Mouse (Mus musculus): Measurements from ENCODE around the gene Tiparp. TPM values are rescaled to one million over a fixed set of nuclear protein-coding genes. Genes with fewer than 3 reads are reported as not detected.

Tiparp gene
- polyA plus RNA-seq, 1 experiment from 2014 or later, result 45.6 TPM

GRCm38 (mm10) chr3:65592850-65593249 is 64.6 kb downstream of the Tiparp start:
- no peak for ATAC-seq
- Histone ChIP-seq H3K27me3 (replicated peaks) (no peaks in the 10 kb centered on the region), H3K4me3 (replicated peaks) (no peak overlapping the region), H3K27ac (no peak overlapping the region), H3K4me1 (replicated peaks) (no peaks in the 10 kb centered on the region), H3K9ac (no peak overlapping the region), H3K36me3 (no peaks in the 10 kb centered on the region), H3K4me2 (replicated peaks) (no peak overlapping the region), H3K9me3 (no peaks in the 10 kb centered on the region)
- WGBS, result 91% methylated on average over 6 of the region's 6 CpGs

- no peak for ATAC-seq
- H3K27me3 ChIP-seq (replicated peaks), result no peaks in the 10 kb centered on the region
- no peaks in the 10 kb centered on the region for H3K36me3 ChIP-seq
- no peaks in the 10 kb centered on the region for H3K9me3 ChIP-seq
- no peak overlapping the region for H3K4me2 ChIP-seq (replicated peaks)
- H3K27ac ChIP-seq, result no peak overlapping the region
- no peak overlapping the region for H3K9ac ChIP-seq
- H3K4me3 ChIP-seq (replicated peaks), result no peak overlapping the region
- no peaks in the 10 kb centered on the region for H3K4me1 ChIP-seq (replicated peaks)
Observed at GRCm38 (mm10) chr3:65594493-65594892, 66.3 kb downstream of the Tiparp start.

GRCm38 (mm10) chr3:65595196-65595595 is 67.0 kb downstream of the Tiparp start:
- no peaks in the 10 kb centered on the region for H3K36me3 ChIP-seq
- 59% methylated on average over 3 of the region's 3 CpGs for WGBS
- no peak overlapping the region for H3K4me2 ChIP-seq (replicated peaks)
- no peaks in the 10 kb centered on the region for H3K9me3 ChIP-seq
- no peaks in the 10 kb centered on the region for H3K27me3 ChIP-seq (replicated peaks)
- ATAC-seq, result no peak
- no peak overlapping the region for H3K4me3 ChIP-seq (replicated peaks)
- H3K4me1 ChIP-seq (replicated peaks), result no peaks in the 10 kb centered on the region
- no peak overlapping the region for H3K9ac ChIP-seq
- H3K27ac ChIP-seq, result no peak overlapping the region

- Histone ChIP-seq H3K27me3 (replicated peaks) (no peaks in the 10 kb centered on the region), H3K27ac (no peak overlapping the region), H3K36me3 (no peaks in the 10 kb centered on the region), H3K4me3 (replicated peaks) (no peak overlapping the region), H3K4me1 (replicated peaks) (no peaks in the 10 kb centered on the region), H3K9ac (no peak overlapping the region), H3K9me3 (no peaks in the 10 kb centered on the region), H3K4me2 (replicated peaks) (no peak overlapping the region)
- WGBS, result 58% methylated on average over 7 of the region's 7 CpGs
- no peak for ATAC-seq
Observed at GRCm38 (mm10) chr3:65598071-65598830, 70.0 kb downstream of the Tiparp start.

- H3K9me3 ChIP-seq, result no peaks in the 10 kb centered on the region
- no peak overlapping the region for H3K4me3 ChIP-seq (replicated peaks)
- no peaks in the 10 kb centered on the region for H3K4me1 ChIP-seq (replicated peaks)
- H3K4me2 ChIP-seq (replicated peaks), result no peak overlapping the region
- H3K36me3 ChIP-seq, result no peaks in the 10 kb centered on the region
- H3K27me3 ChIP-seq (replicated peaks), result no peaks in the 10 kb centered on the region
- H3K9ac ChIP-seq, result no peak overlapping the region
- ATAC-seq, result no peak
- H3K27ac ChIP-seq, result no peak overlapping the region
- 89% methylated on average over 6 of the region's 6 CpGs for WGBS
Observed at GRCm38 (mm10) chr3:65599151-65599550, 70.9 kb downstream of the Tiparp start.

- H3K9ac ChIP-seq, result no peak overlapping the region
- no peaks in the 10 kb centered on the region for H3K27me3 ChIP-seq (replicated peaks)
- no peaks in the 10 kb centered on the region for H3K9me3 ChIP-seq
- 38% methylated on average over 8 of the region's 8 CpGs for WGBS
- peak overlapping the region; percentile 18; the same call in 1 of the 2 replicates for H3K27ac ChIP-seq
- H3K4me3 ChIP-seq (replicated peaks), result no peak overlapping the region
- H3K4me2 ChIP-seq (replicated peaks), result no peak overlapping the region
- H3K4me1 ChIP-seq (replicated peaks), result no peaks in the 10 kb centered on the region
- no peaks in the 10 kb centered on the region for H3K36me3 ChIP-seq
- ATAC-seq, result peak; percentile 66
Observed at GRCm38 (mm10) chr3:65601291-65602050, 73.3 kb downstream of the Tiparp start.

GRCm38 (mm10) chr3:65603392-65604055 is 75.3 kb downstream of the Tiparp start:
- Histone ChIP-seq H3K36me3 (no peaks in the 10 kb centered on the region), H3K9ac (no peak overlapping the region), H3K4me1 (replicated peaks) (no peaks in the 10 kb centered on the region), H3K27me3 (replicated peaks) (no peaks in the 10 kb centered on the region), H3K27ac (no peak overlapping the region), H3K4me2 (replicated peaks) (no peak overlapping the region), H3K4me3 (replicated peaks) (no peak overlapping the region), H3K9me3 (no peaks in the 10 kb centered on the region)
- 33% methylated on average over 4 of the region's 4 CpGs for WGBS
- no peak for ATAC-seq

Other genes starting within 250 kb of the Tiparp start
- 281 and 299 TPM in 2 replicates for gene Ssr3, start 135.8 kb upstream of the Tiparp start, polyA plus RNA-seq (2015; fragmentation: Nextera tagmentation; extraction: Ambion mirVana)
- gene Lekr1, start 137.8 kb downstream of the Tiparp start, polyA plus RNA-seq (2015; fragmentation: Nextera tagmentation; extraction: Ambion mirVana), result 6.5 and 7.5 TPM in 2 replicates

All from intestine, embryonic 15.5 days (tissue).